Mouse (Mus musculus): Measurements from ENCODE around the gene Gria1.

Gene Gria1

GRCm38 (mm10) chr11:57011024-57011690 lies at the start of gene Gria1:
Gene Gria1 (plus strand): TSS chr11:57011387.
- no peak for DNase-seq (ENCODE audit: low spot score in 2 of 2)

- no peak for DNase-seq (ENCODE audit: low spot score in 2 of 2)
Observed at GRCm38 (mm10) chr11:56961751-56962150, 49.4 kb upstream of the Gria1 start.

GRCm38 (mm10) chr11:56972814-56973213 lies 38.4 kb upstream of the Gria1 start:
- no peak for DNase-seq (ENCODE audit: low spot score in 2 of 2)

GRCm38 (mm10) chr11:56984321-56985000 lies 26.7 kb upstream of the Gria1 start:
- DNase-seq (ENCODE audit: low spot score in 2 of 2): no peak

GRCm38 (mm10) chr11:56985457-56985856 lies 25.7 kb upstream of the Gria1 start:
- no peak for DNase-seq (ENCODE audit: low spot score in 2 of 2)

- DNase-seq (ENCODE audit: low spot score in 2 of 2): no peak
Observed at GRCm38 (mm10) chr11:56999601-57000001, 11.6 kb upstream of the Gria1 start.

- DNase-seq (ENCODE audit: low spot score in 2 of 2): no peak
Observed at GRCm38 (mm10) chr11:57004611-57005010, 6.6 kb upstream of the Gria1 start.

GRCm38 (mm10) chr11:57005341-57005740 lies 5.8 kb upstream of the Gria1 start:
- DNase-seq (ENCODE audit: low spot score in 2 of 2): no peak

GRCm38 (mm10) chr11:57007790-57008189 lies 3.4 kb upstream of the Gria1 start:
- DNase-seq (ENCODE audit: low spot score in 2 of 2): no peak

- DNase-seq (ENCODE audit: low spot score in 2 of 2): no peak
Observed at GRCm38 (mm10) chr11:57010611-57011010, 576 bp upstream of the Gria1 start.

- DNase-seq (ENCODE audit: low spot score in 2 of 2): no peak
Observed at GRCm38 (mm10) chr11:57011691-57012039, 478 bp downstream of the Gria1 start.

GRCm38 (mm10) chr11:57012287-57012921 lies 1.2 kb downstream of the Gria1 start:
- DNase-seq (ENCODE audit: low spot score in 2 of 2): no peak

GRCm38 (mm10) chr11:57013464-57014190 lies 2.4 kb downstream of the Gria1 start:
- no peak for DNase-seq (ENCODE audit: low spot score in 2 of 2)

GRCm38 (mm10) chr11:57014396-57014795 lies 3.2 kb downstream of the Gria1 start:
- no peak for DNase-seq (ENCODE audit: low spot score in 2 of 2)

- no peak for DNase-seq (ENCODE audit: low spot score in 2 of 2)
Observed at GRCm38 (mm10) chr11:57018536-57018935, 7.3 kb downstream of the Gria1 start.

GRCm38 (mm10) chr11:57022400-57022799 lies 11.2 kb downstream of the Gria1 start:
- no peak for DNase-seq (ENCODE audit: low spot score in 2 of 2)

GRCm38 (mm10) chr11:57030448-57030847 lies 19.3 kb downstream of the Gria1 start:
- no peak for DNase-seq (ENCODE audit: low spot score in 2 of 2)

GRCm38 (mm10) chr11:57038807-57039206 lies 27.6 kb downstream of the Gria1 start:
- no peak for DNase-seq (ENCODE audit: low spot score in 2 of 2)

GRCm38 (mm10) chr11:57039306-57039705 lies 28.1 kb downstream of the Gria1 start:
- no peak for DNase-seq (ENCODE audit: low spot score in 2 of 2)

- DNase-seq (ENCODE audit: low spot score in 2 of 2): no peak
Observed at GRCm38 (mm10) chr11:57042057-57042456, 30.9 kb downstream of the Gria1 start.

- DNase-seq (ENCODE audit: low spot score in 2 of 2): no peak
Observed at GRCm38 (mm10) chr11:57044146-57044545, 33.0 kb downstream of the Gria1 start.

Data from urinary bladder, adult 18-20 months (tissue).